Mouse (Mus musculus) forebrain, embryonic 12.5 days (tissue): ENCODE data around the gene Gpld1. TPM values are rescaled to one million over a fixed set of nuclear protein-coding genes. Genes with fewer than 3 reads are reported as not detected.

Source experiments
- ATAC-seq: fragments of 200-750 bp; cut with Nextera tagmentation; 2 replicates; pipeline ENCODE4 v1.8.0; 2017; ENCODE audit warnings: moderate TSS enrichment; ENCODE audit not compliant: low FRiP score
- H3K27ac ChIP-seq: fragments of 300-500 bp; sonication (generic); 2 replicates; pipeline ENCODE4 v1.5.1; 2016; ENCODE audit warnings: mild to moderate bottlenecking
- H3K27me3 ChIP-seq: fragments of 300-500 bp; sonication (generic); 2 replicates; pipeline ENCODE4 v1.6.1; 2016; ENCODE audit warnings: mild to moderate bottlenecking
- H3K36me3 ChIP-seq: fragments of 300-500 bp; sonication (generic); replicated peaks from 2 replicates; pipeline ENCODE4 v1.6.1; 2016; ENCODE audit warnings: mild to moderate bottlenecking
- H3K4me1 ChIP-seq: fragments of 300-500 bp; sonication (generic); 2 replicates; pipeline ENCODE4 v1.6.1; 2016
- H3K4me2 ChIP-seq: fragments of 300-500 bp; sonication (generic); 2 replicates; pipeline ENCODE4 v1.6.1; 2016; ENCODE audit warnings: mild to moderate bottlenecking, moderate library complexity
- H3K4me3 ChIP-seq: fragments of 300-500 bp; sonication (generic); replicated peaks from 2 replicates; pipeline ENCODE4 v1.5.1; 2016; ENCODE audit warnings: mild to moderate bottlenecking
- H3K9ac ChIP-seq: fragments of 300-500 bp; sonication (generic); 2 replicates; pipeline ENCODE4 v1.6.1; 2016; ENCODE audit warnings: mild to moderate bottlenecking
- H3K9me3 ChIP-seq: fragments of 300-500 bp; sonication (generic); 2 replicates; pipeline ENCODE4 v1.6.1; 2016
- WGBS: fragments of 180-500 bp; shearing (Covaris S2); methylation state at CpG from one replicate; pipeline ENCODE4 v1.1.7; 2016; 5-methylcytosine and 5-hydroxymethylcytosine counted together
- polyA plus RNA-seq: library from polyadenylated mRNA; unstranded; fragments of >200 nt; fragmentation: Nextera tagmentation; extraction: Ambion mirVana; gene quantifications from 2 replicates; pipeline ENCODE4 v1.2.1, GENCODE M21; 2016

Gene Gpld1
- polyA plus RNA-seq, 1 experiment from 2014 or later, result 0.64 TPM

DNA sequence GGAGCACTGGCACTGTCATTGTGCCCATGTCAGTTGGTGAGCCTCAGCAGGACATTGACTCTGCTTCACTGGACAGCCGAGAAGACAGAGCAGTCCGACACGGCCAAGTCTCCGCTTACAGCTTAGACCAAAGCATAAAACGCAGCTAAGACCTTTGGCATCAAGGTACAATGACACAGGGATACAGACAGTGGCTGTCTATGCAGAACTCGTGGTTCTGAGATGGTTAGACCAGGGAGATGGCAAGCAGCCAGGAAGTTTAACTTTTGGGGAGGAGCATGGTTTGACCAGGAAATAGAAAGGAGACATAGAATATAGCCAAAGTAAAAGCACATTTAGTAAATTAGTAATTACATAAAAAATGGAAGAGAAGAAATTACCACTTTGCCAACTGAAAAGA lies 46.1 kb downstream of the Gpld1 start:
- peaks cover 39% of the 10 kb centered on the region for H3K36me3 ChIP-seq
- no peaks in the 10 kb centered on the region for H3K9me3 ChIP-seq
- 81% methylated on average over 6 of the region's 6 CpGs for WGBS
- H3K4me3 ChIP-seq, result no peak overlapping the region
- H3K27ac ChIP-seq, result no peak overlapping the region
- H3K27me3 ChIP-seq, result no peaks in the 10 kb centered on the region
- H3K4me2 ChIP-seq, result no peak overlapping the region
- peaks cover 3% of the 10 kb centered on the region; the same call in 1 of the 2 replicates for H3K4me1 ChIP-seq
- no peak for ATAC-seq
- no peak overlapping the region for H3K9ac ChIP-seq

DNA sequence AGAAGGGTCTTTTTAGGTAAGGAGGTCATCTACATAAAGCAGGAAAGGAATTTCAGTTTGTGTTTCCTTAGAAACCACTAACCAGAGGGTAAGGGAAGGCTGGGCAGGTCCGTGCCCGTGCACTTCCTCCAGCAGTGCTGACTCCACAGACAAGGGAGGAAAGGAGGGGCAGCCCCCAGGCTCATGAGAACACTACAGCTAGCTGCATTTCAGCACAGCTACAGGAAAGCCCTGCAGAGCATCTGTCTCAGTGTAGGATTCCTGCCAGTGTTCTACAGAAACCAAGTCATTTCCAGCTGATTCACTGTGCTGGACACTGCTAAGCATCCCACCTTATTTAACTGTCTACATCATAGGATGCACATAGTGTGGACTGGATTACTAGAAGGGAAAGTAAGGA lies 50.2 kb downstream of the Gpld1 start:
- Histone ChIP-seq H3K4me1 (no peaks in the 10 kb centered on the region), H3K4me3 (no peak overlapping the region), H3K4me2 (no peak overlapping the region), H3K27me3 (no peaks in the 10 kb centered on the region), H3K36me3 (peaks cover 81% of the 10 kb centered on the region), H3K27ac (no peak overlapping the region), H3K9me3 (no peaks in the 10 kb centered on the region), H3K9ac (no peak overlapping the region)
- ATAC-seq, result no peak
- 66% methylated on average over 2 of the region's 2 CpGs for WGBS

DNA sequence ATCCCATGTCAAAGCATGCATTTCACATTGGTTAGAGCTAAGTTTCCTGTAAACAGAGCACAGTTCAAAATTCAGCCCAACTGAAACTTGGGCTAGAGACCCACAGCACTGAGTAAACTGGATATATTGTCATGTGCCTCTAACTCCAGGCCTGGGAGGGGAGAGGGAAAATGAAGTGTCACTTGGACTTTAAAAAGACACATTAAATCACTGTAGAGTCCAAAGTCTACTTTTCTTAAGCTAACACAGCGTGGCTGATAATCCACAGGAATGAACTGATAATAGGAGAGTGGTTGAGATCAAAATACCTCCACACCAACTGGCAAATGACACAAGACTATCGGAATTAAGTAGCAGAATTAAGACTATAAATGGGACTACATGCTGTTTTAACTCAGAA lies 56.6 kb downstream of the Gpld1 start:
- WGBS, result 88% methylated on average over 2 of the region's 2 CpGs
- no peak overlapping the region for H3K27ac ChIP-seq
- no peaks in the 10 kb centered on the region for H3K4me1 ChIP-seq
- H3K9ac ChIP-seq, result no peak overlapping the region
- no peak overlapping the region for H3K4me2 ChIP-seq
- H3K4me3 ChIP-seq, result no peak overlapping the region
- no peaks in the 10 kb centered on the region for H3K9me3 ChIP-seq
- H3K36me3 ChIP-seq, result peaks cover 82% of the 10 kb centered on the region
- H3K27me3 ChIP-seq, result no peaks in the 10 kb centered on the region
- ATAC-seq, result no peak

DNA sequence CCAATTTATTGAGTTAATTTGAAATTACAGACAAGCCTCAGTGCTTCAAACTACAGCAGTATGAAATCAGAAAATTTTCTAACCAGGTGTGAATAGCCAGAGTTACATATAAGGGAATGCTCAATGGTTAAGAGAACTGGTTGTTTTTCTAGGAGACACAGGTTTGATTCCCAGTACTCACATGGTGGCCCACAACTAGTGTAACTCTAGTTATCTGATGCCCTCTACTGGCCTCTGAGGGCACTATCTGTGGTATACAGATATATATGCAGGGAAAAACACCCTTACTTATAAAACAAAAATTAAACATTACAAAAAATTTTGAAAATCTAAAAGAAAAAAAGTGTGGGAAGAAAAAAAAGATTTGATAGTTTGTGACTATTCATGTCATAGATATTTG lies 60.0 kb downstream of the Gpld1 start:
- H3K27me3 ChIP-seq, result no peaks in the 10 kb centered on the region
- no peak overlapping the region for H3K4me2 ChIP-seq
- peaks cover 60% of the 10 kb centered on the region for H3K36me3 ChIP-seq
- H3K4me1 ChIP-seq, result no peaks in the 10 kb centered on the region
- H3K27ac ChIP-seq, result no peak overlapping the region
- H3K4me3 ChIP-seq, result no peak overlapping the region
- ATAC-seq, result no peak
- H3K9me3 ChIP-seq, result peaks cover 5% of the 10 kb centered on the region; the same call in 1 of the 2 replicates
- no peak overlapping the region for H3K9ac ChIP-seq

DNA sequence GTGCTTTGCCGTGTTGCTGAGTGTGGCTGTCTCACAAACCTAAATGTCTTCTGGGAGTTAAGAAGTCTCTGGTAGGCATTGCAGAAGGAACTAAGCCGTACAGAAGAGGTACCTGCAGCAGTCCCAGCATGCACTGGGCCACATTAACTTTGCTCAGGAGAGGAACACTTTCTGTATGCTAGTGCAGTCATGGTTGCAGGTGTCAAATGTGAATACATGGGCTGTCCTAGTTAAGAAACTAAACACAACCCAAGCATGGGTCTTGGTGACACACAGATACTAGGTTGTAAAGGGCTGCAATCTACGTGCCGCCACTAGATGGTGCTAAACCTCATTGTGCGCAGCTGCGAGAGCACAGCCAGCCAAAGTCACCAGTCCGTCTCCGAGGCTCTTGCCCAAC lies 64.2 kb downstream of the Gpld1 start:
- WGBS, result 89% methylated on average over 6 of the region's 8 CpGs
- ATAC-seq, result no peak

DNA sequence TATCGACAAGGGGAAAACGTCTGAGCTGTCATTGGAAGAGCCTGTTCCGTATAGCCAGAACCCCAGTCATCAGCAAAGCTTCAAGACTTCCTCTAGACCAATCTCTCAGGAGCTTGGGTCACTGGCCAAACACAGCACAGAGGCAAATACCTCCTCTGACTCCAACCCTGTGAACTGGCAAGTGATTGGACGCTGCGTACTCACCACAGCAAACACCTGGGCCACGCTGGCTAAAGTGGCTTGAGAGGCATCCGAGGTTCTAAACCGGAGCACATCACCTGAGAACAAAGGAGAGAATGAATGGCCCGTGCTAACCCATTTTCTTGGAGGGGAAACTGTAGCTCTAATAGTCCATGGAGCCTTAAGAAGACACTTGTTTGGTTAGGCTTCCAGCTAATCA lies 75.4 kb downstream of the Gpld1 start:
- H3K4me2 ChIP-seq, result peak overlapping the region; percentile 80
- no peak for ATAC-seq
- H3K27me3 ChIP-seq, result no peaks in the 10 kb centered on the region
- no peaks in the 10 kb centered on the region for H3K9me3 ChIP-seq
- no peak overlapping the region for H3K4me3 ChIP-seq
- no peak overlapping the region for H3K9ac ChIP-seq
- H3K36me3 ChIP-seq, result no peaks in the 10 kb centered on the region; the same call in 1 of the 2 replicates
- H3K27ac ChIP-seq, result no peak overlapping the region
- H3K4me1 ChIP-seq, result peaks cover 22% of the 10 kb centered on the region
- WGBS, result 92% methylated on average over 9 of the region's 9 CpGs

More for the DNA sequence above, 64.2 kb downstream of the Gpld1 start:
- no peaks in the 10 kb centered on the region for H3K4me1 ChIP-seq
- H3K9ac ChIP-seq, result no peak overlapping the region
- H3K4me2 ChIP-seq, result no peak overlapping the region
- H3K9me3 ChIP-seq, result peaks cover 5% of the 10 kb centered on the region; the same call in 1 of the 2 replicates
- no peaks in the 10 kb centered on the region for H3K27me3 ChIP-seq
- peaks cover 24% of the 10 kb centered on the region for H3K36me3 ChIP-seq
- no peak overlapping the region for H3K4me3 ChIP-seq
- H3K27ac ChIP-seq, result no peak overlapping the region

DNA sequence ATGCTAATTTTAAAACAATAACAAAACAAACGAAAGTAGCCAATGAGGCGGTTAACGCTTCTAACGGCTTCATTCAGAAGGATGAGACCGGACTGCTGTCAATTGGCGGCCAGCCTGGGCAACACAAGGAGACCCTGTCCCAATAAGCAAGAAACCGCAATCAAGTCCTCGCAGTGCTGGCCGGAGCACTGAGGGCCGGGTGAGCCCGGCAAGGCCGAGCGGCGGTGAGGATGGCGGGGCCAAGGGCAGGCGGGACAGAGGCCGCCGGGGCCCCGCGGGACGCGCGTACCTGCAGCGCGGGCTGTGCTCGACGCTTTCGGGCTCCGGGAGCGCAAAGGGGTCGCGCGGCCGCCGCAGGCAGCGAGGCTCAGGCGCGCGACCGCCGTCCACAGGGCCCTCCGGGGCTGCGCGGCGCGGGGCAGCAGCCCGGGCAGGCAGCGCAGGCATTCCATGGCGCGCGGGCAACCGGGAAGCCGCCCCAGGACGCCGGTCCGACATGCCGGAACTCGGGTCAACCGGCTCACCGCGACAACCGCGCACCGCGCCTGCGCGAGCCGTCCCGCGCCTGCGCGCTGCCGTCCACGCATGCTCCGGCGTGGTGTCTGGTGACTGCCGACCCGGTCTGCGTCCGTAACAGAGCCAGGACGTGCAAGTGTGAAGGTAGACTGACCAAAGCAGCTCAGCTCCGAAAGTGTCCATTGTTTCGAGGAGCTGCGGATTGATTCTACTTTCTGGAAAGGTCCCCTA lies 77.0 kb downstream of the Gpld1 start, which contains the start of gene Mrs2:
Gene Mrs2, minus strand, starts transcription at position 587 of the 747 bp plus-strand sequence.
- H3K9ac ChIP-seq, result peak within 1 kb of the TSS; percentile 89
- under 1% methylated on average over 62 of the region's 84 CpGs for WGBS
- H3K27ac ChIP-seq, result peak within 1 kb of the TSS; percentile 76

DNA sequence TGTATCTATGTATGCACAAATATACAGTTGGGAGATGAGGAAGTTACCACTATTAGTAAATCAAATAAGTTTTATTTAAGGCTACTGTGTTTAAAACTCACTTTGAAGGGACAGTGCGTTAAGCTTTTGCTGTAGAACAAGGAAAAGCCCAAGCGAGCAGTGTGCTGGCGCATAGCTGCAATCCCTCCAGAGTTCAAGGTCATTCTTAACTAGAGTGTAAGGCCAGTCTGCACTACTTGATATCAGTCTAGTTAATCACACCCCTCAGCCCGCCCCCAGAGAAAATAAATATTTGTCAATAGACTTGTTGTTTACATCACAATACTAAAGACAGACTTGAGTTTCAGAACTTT lies 77.6 kb downstream of the Gpld1 start:
- Histone ChIP-seq H3K9ac (peak overlapping the region; percentile 89), H3K4me2 (peak overlapping the region; percentile 80), H3K36me3 (no peaks in the 10 kb centered on the region; the same call in 1 of the 2 replicates), H3K4me3 (peak overlapping the region; percentile 94), H3K4me1 (peaks cover 22% of the 10 kb centered on the region), H3K27ac (peak overlapping the region; percentile 76), H3K27me3 (no peaks in the 10 kb centered on the region), H3K9me3 (no peaks in the 10 kb centered on the region)
- 60% methylated on average over 4 of the region's 4 CpGs for WGBS
- peak; percentile 54 for ATAC-seq

More for the DNA sequence above, 77.0 kb downstream of the Gpld1 start, which contains the start of gene Mrs2:
- Histone ChIP-seq H3K36me3 (no peaks in the 10 kb centered on the region; the same call in 1 of the 2 replicates), H3K4me1 (peaks cover 22% of the 10 kb centered on the region), H3K27me3 (no peaks in the 10 kb centered on the region), H3K9me3 (no peaks in the 10 kb centered on the region), H3K4me3 (peak within 1 kb of the TSS; percentile 94), H3K4me2 (peak within 1 kb of the TSS; percentile 80)
- ATAC-seq, result peak; percentile 94

DNA sequence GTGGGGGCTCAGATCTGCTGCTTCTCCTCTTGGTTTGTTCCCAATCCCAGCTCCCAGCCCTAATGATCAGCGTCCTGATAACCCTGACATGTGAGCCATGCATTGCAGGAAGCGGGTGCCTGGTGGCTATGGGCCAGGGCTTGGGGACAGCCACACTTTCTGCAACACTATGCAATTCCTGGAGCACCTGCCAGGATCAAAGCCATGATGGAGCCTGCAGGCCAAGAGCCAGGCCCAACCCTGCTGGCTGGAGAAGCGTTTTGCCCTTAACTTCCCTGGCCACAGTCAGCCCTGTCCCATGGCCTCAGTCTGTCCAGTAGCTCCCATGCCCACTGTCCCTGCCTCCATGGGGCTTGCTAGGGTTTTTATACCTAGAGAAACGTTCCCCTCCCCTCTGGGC lies 79.4 kb downstream of the Gpld1 start:
- Histone ChIP-seq H3K9me3 (no peaks in the 10 kb centered on the region), H3K27me3 (no peaks in the 10 kb centered on the region), H3K4me1 (peaks cover 22% of the 10 kb centered on the region), H3K9ac (no peak overlapping the region), H3K36me3 (no peaks in the 10 kb centered on the region), H3K4me3 (no peak overlapping the region), H3K27ac (no peak overlapping the region), H3K4me2 (no peak overlapping the region)
- ATAC-seq, result no peak
- WGBS, result 75% methylated on average over 4 of the region's 4 CpGs

DNA sequence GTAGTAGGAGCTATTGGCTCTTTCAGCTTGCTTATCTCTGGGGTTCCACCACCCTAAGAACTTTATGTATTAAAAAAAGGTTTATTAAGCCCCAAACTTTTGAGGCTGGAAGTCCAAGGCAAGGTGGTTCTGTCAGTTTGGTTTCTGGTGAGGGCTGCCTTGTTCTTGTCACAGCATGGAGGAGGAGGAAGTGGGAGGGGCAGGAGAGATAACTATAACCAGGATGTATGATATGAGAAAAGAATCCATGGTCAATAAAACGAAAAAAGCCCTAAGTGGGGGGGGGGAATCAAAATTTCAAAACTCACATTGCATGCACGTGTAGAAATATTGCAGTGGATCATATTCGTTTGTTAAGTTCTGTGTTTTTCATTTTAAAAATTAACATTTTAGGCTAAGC lies 80.2 kb downstream of the Gpld1 start:
- WGBS, result 90% methylated on average over 3 of the region's 3 CpGs
- H3K36me3 ChIP-seq, result no peaks in the 10 kb centered on the region
- H3K4me1 ChIP-seq, result peaks cover 18% of the 10 kb centered on the region
- ATAC-seq, result no peak
- no peak overlapping the region for H3K27ac ChIP-seq
- H3K9me3 ChIP-seq, result no peaks in the 10 kb centered on the region
- no peak overlapping the region for H3K4me2 ChIP-seq
- no peak overlapping the region for H3K9ac ChIP-seq
- no peak overlapping the region for H3K4me3 ChIP-seq
- H3K27me3 ChIP-seq, result no peaks in the 10 kb centered on the region

DNA sequence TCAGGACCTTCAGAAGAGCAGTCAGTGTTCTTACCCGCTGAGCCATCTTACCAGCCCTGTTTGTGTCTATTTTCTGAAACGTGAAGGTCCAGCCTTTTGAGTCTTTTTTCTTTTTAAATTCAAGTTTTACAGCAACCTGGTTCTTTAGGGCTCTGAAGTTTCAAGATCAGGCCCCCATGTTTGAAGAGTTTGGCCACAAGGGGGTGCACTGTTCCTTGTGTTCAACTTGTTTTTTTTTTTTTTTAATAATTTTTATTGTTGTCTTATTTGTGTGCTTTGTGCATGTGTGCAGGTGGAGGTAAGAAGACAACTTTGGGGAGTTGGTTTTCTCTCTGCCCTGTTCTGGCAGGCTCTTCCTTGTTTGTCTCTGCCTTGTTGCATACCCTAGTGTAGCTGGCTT lies 81.7 kb downstream of the Gpld1 start:
- no peak for ATAC-seq
- no peaks in the 10 kb centered on the region for H3K36me3 ChIP-seq
- no peak overlapping the region for H3K27ac ChIP-seq
- WGBS, result 32% methylated on average over 2 of the region's 2 CpGs
- H3K4me3 ChIP-seq, result no peak overlapping the region
- H3K9ac ChIP-seq, result no peak overlapping the region
- H3K9me3 ChIP-seq, result no peaks in the 10 kb centered on the region
- no peak overlapping the region for H3K4me2 ChIP-seq
- peaks cover 5% of the 10 kb centered on the region for H3K4me1 ChIP-seq
- no peaks in the 10 kb centered on the region for H3K27me3 ChIP-seq

DNA sequence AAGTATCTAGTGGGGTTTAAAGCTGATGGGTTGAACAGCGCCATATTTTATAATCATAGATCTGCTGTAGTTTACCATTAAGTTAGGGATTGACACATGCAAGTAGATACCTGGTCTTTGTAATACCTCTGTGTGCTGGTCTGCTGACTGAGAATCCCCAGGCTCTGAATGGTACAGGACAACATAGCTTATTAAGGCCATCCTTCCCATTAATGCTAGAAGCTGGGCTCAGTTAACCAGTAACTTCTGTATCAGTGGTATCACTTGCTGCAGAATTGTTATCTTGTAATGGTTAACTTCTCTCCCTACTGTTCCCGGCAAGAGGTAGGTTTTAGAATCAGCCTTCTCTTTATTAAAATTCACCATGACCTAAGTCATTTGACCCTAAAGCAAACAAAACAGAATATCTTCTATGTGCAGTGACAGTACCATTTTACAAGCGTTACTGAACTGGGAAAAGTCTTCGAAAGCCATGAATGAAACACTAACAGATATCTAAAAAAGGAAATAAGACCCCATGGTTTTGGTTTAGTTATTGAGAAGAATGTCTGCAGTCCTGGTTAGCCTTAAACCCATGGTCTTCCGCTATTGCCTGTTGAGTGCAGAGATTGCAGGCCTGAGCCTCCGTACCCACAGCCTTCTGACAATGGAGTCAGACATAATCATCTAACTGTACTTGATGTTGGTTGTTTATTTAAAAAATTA lies 83.6 kb downstream of the Gpld1 start:
- no peaks in the 10 kb centered on the region for H3K27me3 ChIP-seq
- H3K4me3 ChIP-seq, result no peak overlapping the region
- no peaks in the 10 kb centered on the region for H3K4me1 ChIP-seq
- ATAC-seq, result no peak
- no peaks in the 10 kb centered on the region for H3K36me3 ChIP-seq
- H3K9ac ChIP-seq, result no peak overlapping the region
- no peak overlapping the region for H3K27ac ChIP-seq
- no peaks in the 10 kb centered on the region for H3K9me3 ChIP-seq
- 94% methylated on average over 6 of the region's 6 CpGs for WGBS
- no peak overlapping the region for H3K4me2 ChIP-seq

DNA sequence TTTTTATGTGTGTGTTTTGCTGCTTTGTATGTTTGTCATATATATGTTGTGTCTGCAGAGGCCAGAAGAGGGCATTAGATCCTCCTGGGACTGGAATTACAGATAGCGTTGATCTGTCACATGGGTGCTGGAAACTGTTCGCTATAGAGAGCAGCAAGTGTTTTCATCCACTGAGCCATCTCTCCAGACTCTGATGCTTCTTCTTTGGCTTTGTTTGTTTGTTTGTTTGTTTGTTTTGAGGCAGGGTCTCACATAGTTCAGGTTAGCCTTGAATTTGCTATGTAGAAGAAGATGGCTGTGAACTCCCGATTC lies 84.1 kb downstream of the Gpld1 start:
- Histone ChIP-seq H3K4me3 (no peak overlapping the region), H3K27me3 (no peaks in the 10 kb centered on the region), H3K9ac (no peak overlapping the region), H3K9me3 (no peaks in the 10 kb centered on the region), H3K4me1 (no peaks in the 10 kb centered on the region), H3K27ac (no peak overlapping the region), H3K4me2 (no peak overlapping the region), H3K36me3 (no peaks in the 10 kb centered on the region)
- ATAC-seq, result no peak
- 84% methylated on average over 3 of the region's 3 CpGs for WGBS
